Mouse (Mus musculus) liver, adult (tissue): ENCODE measurements at regions not wholly inside any gene's neighbourhood (a gene's known extent, or its start where the extent isn't known, plus 50 kb on each side); places are given as distances from the start of the nearest gene placed in this dataset.

ENCODE experiments used
- GATA4 ChIP-seq: IDR thresholded peaks from 2 replicates; pipeline ENCODE4 v1.6.1; 2014; ENCODE audit warnings: mild to moderate bottlenecking, low read length; ENCODE audit not compliant: insufficient replicate concordance

DNA sequence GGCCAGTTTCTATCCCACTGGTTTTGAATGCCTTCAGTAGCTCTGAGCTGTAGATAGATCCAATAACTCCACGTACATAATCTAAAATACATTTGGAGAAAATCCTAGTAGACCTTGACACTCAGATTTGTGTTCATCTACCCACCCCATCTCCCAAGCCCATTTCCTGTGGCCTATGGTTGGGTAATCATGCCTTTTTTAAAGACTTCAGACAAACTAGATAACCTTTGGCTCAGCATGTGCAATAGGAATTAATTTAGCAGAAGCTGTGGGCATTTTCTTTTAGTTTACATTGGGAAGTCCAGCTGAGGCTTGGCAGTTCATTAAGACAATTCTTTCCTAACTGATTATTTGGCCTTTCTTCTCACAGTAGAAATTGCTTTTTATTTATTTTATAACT lies 203.3 kb upstream of the Gypa start:
- TF ChIP-seq GATA4 = no peak

- peak; percentile 79; the same call in 1 of the 2 replicates for TF ChIP-seq GATA4
Measured at GRCm38 (mm10) chr8:80289282-80289681, 204.3 kb upstream of the Gypa start.

DNA sequence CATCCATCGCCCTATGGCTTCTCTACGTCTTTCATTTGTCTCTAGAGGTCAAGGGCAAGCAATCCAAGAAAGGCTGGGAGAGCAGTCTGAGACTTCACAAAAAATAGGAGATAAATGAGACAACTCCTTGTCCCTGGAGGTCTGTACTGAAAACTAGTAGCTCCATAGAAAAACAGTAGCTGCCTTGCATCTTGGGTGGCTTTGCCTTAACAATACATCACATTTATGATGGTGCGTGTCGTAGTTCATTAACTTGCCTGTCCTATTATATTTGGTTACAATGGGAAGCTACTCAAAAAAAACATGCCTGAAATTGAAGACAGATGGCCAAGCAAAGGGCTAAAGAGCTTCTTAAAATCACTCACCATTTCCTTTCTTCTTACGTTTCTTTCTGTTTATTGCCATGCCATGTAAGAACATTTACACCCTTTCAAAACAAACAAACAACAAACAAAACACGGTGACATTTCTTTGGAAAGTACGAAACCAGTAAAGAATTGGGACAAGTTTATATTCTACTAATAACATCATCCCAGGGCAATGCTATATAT lies 211.2 kb upstream of the Hhip start:
- no peak for TF ChIP-seq GATA4

- no peak for TF ChIP-seq GATA4
Measured at GRCm38 (mm10) chr8:80264915-80265314, 207.1 kb upstream of the Hhip start.

DNA sequence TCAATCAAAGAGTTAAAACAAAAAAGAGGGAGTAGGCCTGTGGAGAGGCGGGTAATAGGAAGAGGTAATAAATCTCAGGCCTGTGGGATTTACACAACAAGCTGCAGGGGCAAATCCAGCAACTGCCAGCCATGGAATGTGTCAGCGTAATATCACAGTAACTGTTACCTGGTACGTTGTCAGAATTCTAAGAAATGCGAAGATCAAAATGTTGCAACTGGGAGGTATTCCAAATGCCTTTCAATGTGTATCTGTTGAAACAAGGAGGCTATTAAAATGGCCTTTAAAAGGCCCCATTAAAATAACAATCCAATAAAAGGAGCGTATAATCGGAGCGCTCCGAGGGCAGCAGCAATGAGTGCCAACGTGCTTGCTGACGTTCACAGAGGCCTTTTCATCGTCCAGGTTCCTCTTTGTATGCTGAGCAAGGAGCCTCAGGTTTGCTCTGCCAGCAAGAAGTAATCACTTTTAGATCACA lies 205.7 kb upstream of the Hhip start:
- TF ChIP-seq GATA4 = no peak

DNA sequence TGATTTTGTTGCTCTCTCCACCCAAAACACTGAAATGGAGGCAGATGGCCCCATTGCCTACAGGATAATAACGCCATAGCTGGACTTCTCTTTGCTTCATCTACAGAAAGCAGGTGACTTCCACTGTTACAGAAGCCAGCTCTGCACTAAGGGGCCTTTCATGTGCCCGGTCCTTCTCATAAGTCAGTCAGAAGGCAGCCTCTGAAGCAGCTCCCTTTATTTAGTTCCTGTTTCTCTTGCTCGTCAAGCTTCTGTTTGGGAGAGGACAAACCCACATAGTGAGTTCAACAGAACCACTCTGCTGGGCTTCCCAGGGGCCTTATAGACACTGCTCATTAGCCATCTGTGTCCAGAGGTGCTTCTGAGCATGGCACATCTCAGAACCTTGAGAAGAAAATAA lies 205.1 kb upstream of the Hhip start:
- TF ChIP-seq GATA4 = no peak

- TF ChIP-seq GATA4 = peak; percentile 16; the same call in 1 of the 2 replicates
Measured at GRCm38 (mm10) chr8:80253541-80253940, 195.7 kb upstream of the Hhip start.

DNA sequence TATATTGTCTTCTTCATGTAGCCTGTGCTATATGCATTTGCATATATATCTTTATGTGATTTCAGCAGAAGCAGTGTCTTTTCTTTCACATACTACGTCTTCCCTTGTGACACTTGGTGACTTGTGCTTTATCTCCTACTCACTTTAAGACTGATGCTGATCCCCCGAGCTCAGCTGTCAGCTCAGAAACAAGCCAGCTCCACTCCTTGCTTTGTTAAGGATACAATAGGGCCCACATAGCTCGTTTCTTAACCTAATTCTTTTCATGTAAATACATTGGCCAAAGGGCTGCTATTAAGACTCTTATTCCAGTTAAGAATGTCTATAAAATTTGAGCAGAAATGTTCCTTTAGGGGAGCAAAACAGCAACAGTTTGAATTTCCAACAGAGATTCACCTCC lies 193.8 kb upstream of the Hhip start:
- TF ChIP-seq GATA4 = no peak

GRCm38 (mm10) chr8:80250305-80251161 lies 192.7 kb upstream of the Hhip start:
- TF ChIP-seq GATA4 = no peak

- no peak for TF ChIP-seq GATA4
Measured at GRCm38 (mm10) chr8:80249762-80250161, 192.0 kb upstream of the Hhip start.

DNA sequence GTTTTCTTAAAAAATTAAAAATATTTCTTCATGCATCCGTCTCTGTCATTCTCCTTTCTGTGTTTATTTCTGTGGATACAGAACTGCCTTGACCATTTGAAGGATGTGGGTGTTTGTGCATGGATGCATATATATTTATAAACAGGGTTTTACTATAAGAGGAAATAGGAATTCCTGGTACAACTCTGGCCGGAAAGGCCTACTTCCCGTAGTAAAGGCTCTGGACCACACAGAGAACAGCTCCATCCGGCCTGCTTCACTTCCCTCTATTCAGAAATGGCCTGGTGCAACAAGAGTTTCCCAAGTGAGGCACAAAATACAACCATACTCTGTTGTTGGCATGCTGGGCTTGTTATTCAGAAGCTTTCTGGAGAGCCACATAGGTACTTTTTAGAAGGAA lies 182.1 kb upstream of the Hhip start:
- no peak for TF ChIP-seq GATA4

DNA sequence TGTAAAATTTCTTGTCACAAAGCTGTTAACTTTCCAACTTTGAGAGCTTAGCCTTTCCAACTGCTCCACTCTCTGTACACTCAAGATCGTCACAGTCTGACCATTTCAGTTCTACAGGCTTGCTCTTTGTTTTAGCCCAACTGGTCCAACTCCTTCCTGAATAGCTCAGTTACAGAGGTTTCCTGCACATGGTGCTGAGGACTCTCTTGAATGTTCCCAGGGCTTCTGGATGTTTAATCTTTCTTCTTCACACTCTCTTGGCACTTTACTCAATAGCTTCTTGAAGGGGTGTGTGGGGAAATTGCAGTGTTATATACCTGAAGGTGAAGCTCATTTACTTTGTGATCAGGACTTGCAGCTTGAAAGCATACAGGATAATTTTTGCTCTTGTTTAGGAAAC lies 152.6 kb upstream of the Hhip start:
- TF ChIP-seq GATA4 = no peak

DNA sequence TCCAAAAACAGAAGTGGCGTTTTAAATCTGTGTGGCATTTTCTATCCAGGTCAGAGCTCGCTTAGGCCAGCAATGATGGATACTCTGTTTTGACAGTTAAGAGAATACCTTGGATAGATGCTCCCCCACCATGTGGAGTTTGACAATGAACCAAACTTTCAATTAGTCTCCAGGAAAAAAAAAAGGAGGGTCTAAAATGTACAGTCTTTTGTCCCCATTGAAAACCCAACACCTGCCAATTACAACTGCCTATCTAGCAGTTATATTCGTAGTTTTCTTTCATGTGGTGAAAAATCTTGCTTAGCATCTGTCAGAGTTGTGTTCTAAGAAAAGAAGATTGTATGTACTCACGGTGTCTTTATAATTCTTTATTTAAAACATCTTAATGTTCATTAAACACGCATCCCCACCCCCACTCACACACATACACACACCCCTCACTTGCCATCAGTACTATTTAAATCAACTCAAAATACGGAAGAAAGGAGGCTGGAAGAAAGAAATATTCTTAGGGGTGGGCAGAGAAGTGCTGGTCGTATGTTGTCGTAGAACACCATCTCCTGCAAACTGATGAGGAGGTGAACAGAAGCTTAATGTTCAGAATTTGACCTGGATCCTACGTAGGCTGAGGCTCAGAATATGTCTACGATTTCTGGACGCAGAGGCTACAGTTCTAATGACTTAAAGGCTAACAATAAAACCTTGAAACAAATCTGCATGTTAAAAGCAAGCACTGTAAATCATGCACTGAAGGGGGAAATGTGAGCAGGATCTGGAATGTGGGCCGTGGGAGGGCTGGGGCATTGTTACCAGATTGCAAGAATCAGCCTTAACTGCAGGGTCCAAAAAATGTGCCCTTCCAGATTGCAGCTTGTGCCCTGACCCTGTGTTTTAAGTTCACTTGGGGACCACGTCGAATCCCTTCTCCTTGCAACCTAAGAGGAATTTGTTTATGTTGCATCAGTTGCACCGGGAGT lies 147.2 kb upstream of the Hhip start:
- no peak for TF ChIP-seq GATA4

DNA sequence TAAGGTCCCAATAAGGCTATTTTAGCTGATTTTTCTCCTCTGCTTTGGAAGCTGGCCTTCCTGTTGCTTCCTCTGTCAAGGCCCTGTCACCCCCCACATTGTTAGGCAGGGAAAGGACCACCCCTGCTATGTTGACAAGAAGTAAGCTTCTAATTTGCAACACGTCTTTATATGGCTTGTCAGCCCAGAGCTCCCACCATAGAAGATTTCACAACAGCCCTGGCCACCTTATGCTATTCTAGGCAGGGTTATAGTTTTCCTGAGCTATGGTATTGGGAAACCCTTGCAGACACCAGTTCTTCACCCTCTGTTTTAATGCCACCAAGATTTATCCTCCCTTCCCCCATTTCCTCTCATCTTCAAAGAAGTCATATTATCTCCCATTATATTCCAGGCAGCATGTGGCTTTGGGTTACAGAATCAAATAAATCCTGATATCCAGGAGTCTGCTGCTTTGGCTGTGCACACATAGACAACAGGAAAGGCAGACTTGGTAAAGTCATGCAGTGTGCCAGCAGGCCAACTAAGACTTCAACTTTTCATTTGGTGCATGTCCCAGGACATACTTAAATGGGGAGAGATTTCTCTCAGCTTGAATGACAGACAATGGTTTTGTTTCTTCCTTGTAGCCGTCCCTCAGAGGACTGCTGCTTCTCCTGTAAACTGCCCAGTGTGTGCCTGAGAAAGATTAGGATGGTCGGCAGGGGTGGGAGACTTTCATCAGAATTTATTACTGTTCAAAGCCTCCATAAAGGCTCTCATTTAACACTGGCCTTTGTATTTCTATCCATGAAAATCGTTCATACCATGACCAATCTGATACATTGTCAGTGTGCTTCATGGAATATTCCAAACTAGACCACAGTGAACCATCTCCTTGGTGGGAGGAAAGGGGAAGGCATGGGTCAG lies 146.2 kb upstream of the Hhip start:
- no peak for TF ChIP-seq GATA4

- no peak for TF ChIP-seq GATA4
Measured at GRCm38 (mm10) chr8:80197680-80198079, 139.9 kb upstream of the Hhip start.

GRCm38 (mm10) chr8:80190510-80190908 lies 132.7 kb upstream of the Hhip start:
- no peak for TF ChIP-seq GATA4
